Mouse (Mus musculus): ENCODE results near the gene Mgarp.

GRCm38 (mm10) chr3:51400682-51401081, 4.1 kb upstream of the Mgarp start:
- no peak for TF ChIP-seq CTCF (IDR thresholded peaks at IDR 0.05; ENCODE audit: borderline replicate concordance, extremely low read depth, insufficient read depth, insufficient read length)
- TF ChIP-seq POLR2A (IDR thresholded peaks at IDR 0.05; ENCODE audit: borderline replicate concordance, extremely low read depth, insufficient read depth, insufficient read length, poor library complexity, severe bottlenecking): no peak

Measured in brain, embryonic 14.5 days (tissue).